Mouse (Mus musculus) urinary bladder, adult 18-20 months (tissue): Measurements from ENCODE around the gene Itgav.

Experiments used
- DNase-seq, 2 experiments: peaks; one replicate each; pipeline ENCODE4 v3.0.0; 2022; ENCODE audit warnings: low spot score in 2 of 2, mixed read lengths in 2 of 2

The Itgav gene

GRCm38 (mm10) chr2:83748581-83749118 is 24.5 kb downstream of the Itgav start:
- no peak for DNase-seq

- DNase-seq, result no peak
These were observed 28.8 kb downstream of the Itgav start for GRCm38 (mm10) chr2:83753008-83753407.

GRCm38 (mm10) chr2:83754306-83754837 is 30.2 kb downstream of the Itgav start:
- no peak for DNase-seq

GRCm38 (mm10) chr2:83758606-83759215 is 34.5 kb downstream of the Itgav start:
- no peak for DNase-seq

- no peak for DNase-seq
These were observed 35.0 kb downstream of the Itgav start for GRCm38 (mm10) chr2:83759216-83759648.

- DNase-seq, result no peak
These were observed 35.5 kb downstream of the Itgav start for GRCm38 (mm10) chr2:83759667-83760066.

- no peak for DNase-seq
These were observed 35.9 kb downstream of the Itgav start for GRCm38 (mm10) chr2:83760112-83760511.

GRCm38 (mm10) chr2:83761506-83761905 is 37.3 kb downstream of the Itgav start:
- no peak for DNase-seq

GRCm38 (mm10) chr2:83762106-83762855 is 38.1 kb downstream of the Itgav start:
- DNase-seq, result no peak

GRCm38 (mm10) chr2:83766058-83766457 is 41.9 kb downstream of the Itgav start:
- DNase-seq, result no peak

GRCm38 (mm10) chr2:83766878-83767277 is 42.7 kb downstream of the Itgav start:
- DNase-seq, result no peak

- no peak for DNase-seq
These were observed 44.3 kb downstream of the Itgav start for GRCm38 (mm10) chr2:83768311-83769047.

GRCm38 (mm10) chr2:83771155-83771812 is 47.1 kb downstream of the Itgav start:
- DNase-seq, result peak; percentile 18 to 40

GRCm38 (mm10) chr2:83791330-83792073 is 67.3 kb downstream of the Itgav start:
- DNase-seq, result no peak

GRCm38 (mm10) chr2:83792102-83792501 is 67.9 kb downstream of the Itgav start:
- DNase-seq, result no peak

- DNase-seq, result no peak
These were observed 71.6 kb downstream of the Itgav start for GRCm38 (mm10) chr2:83795766-83796165.

GRCm38 (mm10) chr2:83797902-83798497 is 73.8 kb downstream of the Itgav start:
- no peak for DNase-seq

- peak; percentile 44 to 56 for DNase-seq
These were observed 88.5 kb downstream of the Itgav start, which contains the start of gene Fam171b for GRCm38 (mm10) chr2:83812483-83813272. Fam171b (plus strand) TSS chr2:83812636.

GRCm38 (mm10) chr2:83813273-83813892 is 89.2 kb downstream of the Itgav start:
- no peak for DNase-seq
